Mouse (Mus musculus): ENCODE data around the gene Gpr142. TPM values are rescaled to one million over a fixed set of nuclear protein-coding genes. Genes with fewer than 3 reads are reported as not detected.

Gene Gpr142
- polyA plus RNA-seq (2015; fragmentation: Nextera tagmentation; extraction: Ambion mirVana): not detected in 2 replicates

GRCm38 (mm10) chr11:114798624-114799023 lies at the start of gene Gpr142:
Gene Gpr142, plus strand, starts transcription at chr11:114798924.
- Histone ChIP-seq H3K27me3 (ENCODE audit: control insufficient read depth, insufficient read depth, low read length) (peaks cover 7% of the 10 kb centered on the region), H3K36me3 (ENCODE audit: control insufficient read depth, insufficient read depth) (no peaks in the 10 kb centered on the region), H3K9me3 (replicated peaks; ENCODE audit: control insufficient read depth, low read length) (no peaks in the 10 kb centered on the region), H3K4me1 (ENCODE audit: control insufficient read depth, insufficient read depth, low read length) (peaks cover 4% of the 10 kb centered on the region), H3K9ac (ENCODE audit: low read length) (no peak within 1 kb of the TSS), H3K4me3 (ENCODE audit: low read length) (no peak within 1 kb of the TSS), H3K27ac (ENCODE audit: low read length) (no peak within 1 kb of the TSS), H3K4me2 (ENCODE audit: low read depth, low read length) (no peak within 1 kb of the TSS)
- no peak for ATAC-seq (replicated peaks; ENCODE audit: extremely low read depth, insufficient read depth, low FRiP score)
- WGBS: 85% methylated on average over 3 of the region's 3 CpGs

- H3K4me2 ChIP-seq (ENCODE audit: low read depth, low read length): peak within 1 kb of the TSS; percentile 90
- ATAC-seq (replicated peaks; ENCODE audit: extremely low read depth, insufficient read depth, low FRiP score): peak; percentile 82
- 3% methylated on average over 50 of the region's 51 CpGs for WGBS
- no peaks in the 10 kb centered on the region for H3K36me3 ChIP-seq (ENCODE audit: control insufficient read depth, insufficient read depth)
- H3K4me1 ChIP-seq (ENCODE audit: control insufficient read depth, insufficient read depth, low read length): 0 out of 2 replicates have a peak, but pooled peaks cover 3% of the 10 kb centered on the region
- H3K9me3 ChIP-seq (replicated peaks; ENCODE audit: control insufficient read depth, low read length): no peaks in the 10 kb centered on the region
- H3K27me3 ChIP-seq (ENCODE audit: control insufficient read depth, insufficient read depth, low read length): peaks cover 25% of the 10 kb centered on the region
- H3K27ac ChIP-seq (ENCODE audit: low read length): no peak within 1 kb of the TSS
- H3K4me3 ChIP-seq (ENCODE audit: low read length): peak within 1 kb of the TSS; percentile 60
- H3K9ac ChIP-seq (ENCODE audit: low read length): peak within 1 kb of the TSS; percentile 61
Observed at GRCm38 (mm10) chr11:114764820-114765818, 33.6 kb upstream of the Gpr142 start, which contains the start of gene Kif19a. Gene Kif19a, plus strand, starts transcription at chr11:114765388.

GRCm38 (mm10) chr11:114769911-114770310 lies 28.8 kb upstream of the Gpr142 start:
- Histone ChIP-seq H3K9ac (ENCODE audit: low read length) (no peak overlapping the region), H3K27me3 (ENCODE audit: control insufficient read depth, insufficient read depth, low read length) (peaks cover 20% of the 10 kb centered on the region), H3K4me2 (ENCODE audit: low read depth, low read length) (no peak overlapping the region), H3K27ac (ENCODE audit: low read length) (no peak overlapping the region), H3K36me3 (ENCODE audit: control insufficient read depth, insufficient read depth) (no peaks in the 10 kb centered on the region), H3K4me3 (ENCODE audit: low read length) (no peak overlapping the region), H3K9me3 (replicated peaks; ENCODE audit: control insufficient read depth, low read length) (no peaks in the 10 kb centered on the region), H3K4me1 (ENCODE audit: control insufficient read depth, insufficient read depth, low read length) (0 out of 2 replicates have a peak, but pooled peaks cover 3% of the 10 kb centered on the region)
- no peak for ATAC-seq (replicated peaks; ENCODE audit: extremely low read depth, insufficient read depth, low FRiP score)
- 47% methylated on average over 6 of the region's 6 CpGs for WGBS

- H3K27me3 ChIP-seq (ENCODE audit: control insufficient read depth, insufficient read depth, low read length): peaks cover 7% of the 10 kb centered on the region
- no peaks in the 10 kb centered on the region for H3K9me3 ChIP-seq (replicated peaks; ENCODE audit: control insufficient read depth, low read length)
- H3K9ac ChIP-seq (ENCODE audit: low read length): no peak overlapping the region
- no peaks in the 10 kb centered on the region for H3K36me3 ChIP-seq (ENCODE audit: control insufficient read depth, insufficient read depth)
- no peak overlapping the region for H3K4me2 ChIP-seq (ENCODE audit: low read depth, low read length)
- ATAC-seq (replicated peaks; ENCODE audit: extremely low read depth, insufficient read depth, low FRiP score): no peak
- H3K4me3 ChIP-seq (ENCODE audit: low read length): no peak overlapping the region
- 49% methylated on average over 2 of the region's 2 CpGs for WGBS
- no peaks in the 10 kb centered on the region for H3K4me1 ChIP-seq (ENCODE audit: control insufficient read depth, insufficient read depth, low read length)
- H3K27ac ChIP-seq (ENCODE audit: low read length): no peak overlapping the region
Observed at GRCm38 (mm10) chr11:114771896-114772295, 26.8 kb upstream of the Gpr142 start.

DNA sequence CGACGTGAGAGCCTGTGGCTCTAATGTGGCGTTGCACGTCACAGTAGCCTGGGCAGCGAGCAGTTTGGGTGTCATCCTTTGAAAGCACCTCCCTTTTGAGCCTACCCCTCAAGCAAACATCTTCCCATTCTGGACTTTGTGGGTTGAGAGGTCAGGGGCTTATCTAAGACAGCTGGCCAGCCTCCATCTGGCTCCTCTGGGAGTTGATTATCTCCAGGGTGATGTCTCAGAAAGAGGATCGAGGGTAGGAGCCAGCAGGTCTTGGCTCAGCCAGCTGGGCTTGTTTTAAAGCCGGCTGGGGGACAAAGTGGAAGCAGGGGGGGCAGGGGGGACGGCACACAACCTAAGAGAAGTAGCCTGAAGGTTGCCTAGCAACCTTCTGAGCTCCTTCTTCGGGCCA lies 18.6 kb upstream of the Gpr142 start:
- no peak for ATAC-seq (replicated peaks; ENCODE audit: extremely low read depth, insufficient read depth, low FRiP score)
- Histone ChIP-seq H3K36me3 (ENCODE audit: control insufficient read depth, insufficient read depth) (no peaks in the 10 kb centered on the region), H3K4me3 (ENCODE audit: low read length) (no peak overlapping the region), H3K27ac (ENCODE audit: low read length) (no peak overlapping the region), H3K9me3 (replicated peaks; ENCODE audit: control insufficient read depth, low read length) (no peaks in the 10 kb centered on the region), H3K4me1 (ENCODE audit: control insufficient read depth, insufficient read depth, low read length) (peaks cover 8% of the 10 kb centered on the region), H3K4me2 (ENCODE audit: low read depth, low read length) (no peak overlapping the region), H3K9ac (ENCODE audit: low read length) (no peak overlapping the region), H3K27me3 (ENCODE audit: control insufficient read depth, insufficient read depth, low read length) (peaks cover 40% of the 10 kb centered on the region)
- 22% methylated on average over 9 of the region's 9 CpGs for WGBS

DNA sequence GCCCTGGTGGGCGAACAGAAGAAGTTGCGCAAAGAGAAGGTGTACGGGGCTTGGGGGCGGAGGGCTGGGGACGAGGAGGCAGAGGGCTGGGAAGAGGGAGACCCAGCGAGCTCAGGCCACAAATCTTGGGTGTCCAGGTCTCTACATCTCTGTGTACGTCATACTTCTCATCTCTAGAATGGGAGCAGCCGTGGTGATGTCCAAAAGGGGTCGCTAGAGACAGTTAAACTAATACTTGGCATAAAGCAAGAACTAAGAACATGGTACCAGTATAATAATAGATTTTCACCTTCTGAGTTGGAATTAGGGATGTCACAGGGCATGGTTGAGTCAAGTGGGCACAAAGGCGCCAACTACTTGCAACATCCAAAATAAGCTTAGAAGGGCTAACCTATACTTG lies 12.8 kb upstream of the Gpr142 start:
- H3K4me2 ChIP-seq (ENCODE audit: low read depth, low read length): peak overlapping the region; percentile 56
- no peak for ATAC-seq (replicated peaks; ENCODE audit: extremely low read depth, insufficient read depth, low FRiP score)
- no peaks in the 10 kb centered on the region for H3K9me3 ChIP-seq (replicated peaks; ENCODE audit: control insufficient read depth, low read length)
- H3K27me3 ChIP-seq (ENCODE audit: control insufficient read depth, insufficient read depth, low read length): peaks cover 77% of the 10 kb centered on the region
- peak overlapping the region; percentile 30; the same call in 1 of the 2 replicates for H3K9ac ChIP-seq (ENCODE audit: low read length)
- peak overlapping the region; percentile 38 for H3K4me3 ChIP-seq (ENCODE audit: low read length)
- whole genome bisulfite sequencing: 54% methylated on average over 10 of the region's 10 CpGs
- H3K4me1 ChIP-seq (ENCODE audit: control insufficient read depth, insufficient read depth, low read length): peaks cover 6% of the 10 kb centered on the region; the same call in 1 of the 2 replicates
- H3K27ac ChIP-seq (ENCODE audit: low read length): no peak overlapping the region
- no peaks in the 10 kb centered on the region for H3K36me3 ChIP-seq (ENCODE audit: control insufficient read depth, insufficient read depth)

DNA sequence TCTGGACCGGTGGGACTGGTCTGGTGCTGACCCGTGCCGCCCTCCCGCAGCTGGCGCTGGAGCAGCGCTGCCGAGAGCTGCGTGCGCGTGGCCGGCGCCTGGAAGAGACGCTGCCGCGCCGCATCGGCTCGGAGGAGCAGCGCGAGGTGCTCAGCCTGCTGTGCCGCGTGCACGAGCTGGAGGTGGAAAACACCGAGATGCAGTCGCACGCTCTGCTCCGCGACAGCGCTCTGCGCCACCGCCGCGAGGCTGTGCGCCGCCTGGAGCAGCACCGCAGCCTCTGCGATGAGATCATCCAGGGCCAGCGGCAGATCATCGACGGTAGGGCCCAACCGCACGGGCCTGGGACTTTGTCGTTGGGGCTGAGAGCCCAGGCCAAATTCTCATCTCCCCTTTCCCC lies 12.4 kb upstream of the Gpr142 start:
- Histone ChIP-seq H3K27ac (ENCODE audit: low read length) (no peak overlapping the region), H3K4me1 (ENCODE audit: control insufficient read depth, insufficient read depth, low read length) (peaks cover 6% of the 10 kb centered on the region; the same call in 1 of the 2 replicates), H3K27me3 (ENCODE audit: control insufficient read depth, insufficient read depth, low read length) (peaks cover 77% of the 10 kb centered on the region), H3K9me3 (replicated peaks; ENCODE audit: control insufficient read depth, low read length) (no peaks in the 10 kb centered on the region), H3K36me3 (ENCODE audit: control insufficient read depth, insufficient read depth) (no peaks in the 10 kb centered on the region), H3K9ac (ENCODE audit: low read length) (peak overlapping the region; percentile 30; the same call in 1 of the 2 replicates), H3K4me3 (ENCODE audit: low read length) (peak overlapping the region; percentile 38), H3K4me2 (ENCODE audit: low read depth, low read length) (peak overlapping the region; percentile 56)
- 1% methylated on average over 43 of the region's 43 CpGs for WGBS
- ATAC-seq (replicated peaks; ENCODE audit: extremely low read depth, insufficient read depth, low FRiP score): peak; percentile 56

GRCm38 (mm10) chr11:114787611-114788010 lies 11.1 kb upstream of the Gpr142 start:
- Histone ChIP-seq H3K9me3 (replicated peaks; ENCODE audit: control insufficient read depth, low read length) (no peaks in the 10 kb centered on the region), H3K27ac (ENCODE audit: low read length) (no peak overlapping the region), H3K27me3 (ENCODE audit: control insufficient read depth, insufficient read depth, low read length) (peaks cover 85% of the 10 kb centered on the region), H3K4me1 (ENCODE audit: control insufficient read depth, insufficient read depth, low read length) (peaks cover 9% of the 10 kb centered on the region; the same call in 1 of the 2 replicates), H3K4me3 (ENCODE audit: low read length) (no peak overlapping the region), H3K4me2 (ENCODE audit: low read depth, low read length) (no peak overlapping the region), H3K9ac (ENCODE audit: low read length) (no peak overlapping the region), H3K36me3 (ENCODE audit: control insufficient read depth, insufficient read depth) (no peaks in the 10 kb centered on the region)
- no peak for ATAC-seq (replicated peaks; ENCODE audit: extremely low read depth, insufficient read depth, low FRiP score)
- WGBS: 76% methylated on average over 3 of the region's 3 CpGs
